Mouse (Mus musculus) CH12.LX (cell line): ENCODE results near the gene Fchsd2.

Experiments used
- CHD1 ChIP-seq: IDR thresholded peaks from 2 replicates; pipeline ENCODE4 v1.6.1; 2012; ENCODE audit warnings: low read depth, low read length, improper control_type of control experiment, inconsistent platforms
- CHD2 ChIP-seq: IDR thresholded peaks from 2 replicates; pipeline ENCODE4 v1.6.1; 2011; ENCODE audit warnings: low read length, improper control_type of control experiment
- CTCF ChIP-seq, 2 experiments: IDR thresholded peaks in 1 of 2; conservative IDR thresholded peaks in 1 of 2; 2 replicates each; pipeline ENCODE4 v1.5.1; 2011 to 2012; ENCODE audit warnings: low read depth in 2 of 2, low read length in 2 of 2, improper control_type of control experiment in 1 of 2, inconsistent platforms in 1 of 2, mild to moderate bottlenecking in 1 of 2, moderate library complexity in 1 of 2
- IRF4 ChIP-seq: IDR thresholded peaks from 2 replicates; pipeline ENCODE4 v1.6.1; 2014; ENCODE audit warnings: low read depth, mild to moderate bottlenecking, inconsistent platforms, low read length, improper control_type of control experiment
- MAX ChIP-seq: IDR thresholded peaks from 2 replicates; pipeline ENCODE4 v1.6.1; 2011; ENCODE audit warnings: low read length, improper control_type of control experiment
- MAZ ChIP-seq: IDR thresholded peaks from 2 replicates; pipeline ENCODE4 v1.6.1; 2012; ENCODE audit warnings: low read depth, mild to moderate bottlenecking, inconsistent platforms, low read length, improper control_type of control experiment, moderate library complexity
- MYC ChIP-seq: IDR thresholded peaks from 2 replicates; pipeline ENCODE4 v1.6.1; 2011; ENCODE audit warnings: low read depth, mild to moderate bottlenecking, improper control_type of control experiment, low read length
- POLR2A ChIP-seq: IDR thresholded peaks from 2 replicates; pipeline ENCODE4 v1.6.1; 2011; ENCODE audit warnings: low read depth, mild to moderate bottlenecking, improper control_type of control experiment, low read length
- POLR2AphosphoS2 ChIP-seq: IDR thresholded peaks from 2 replicates; pipeline ENCODE4 v1.6.1; 2011; ENCODE audit warnings: low read depth, low read length, improper control_type of control experiment
- TBP ChIP-seq: conservative IDR thresholded peaks from 2 replicates; pipeline ENCODE4 v1.6.1; 2011; ENCODE audit warnings: low read depth, low read length, improper control_type of control experiment
- ZMIZ1 ChIP-seq: IDR thresholded peaks from 2 replicates; pipeline ENCODE4 v1.6.1; 2012; ENCODE audit warnings: low read depth, mild to moderate bottlenecking, inconsistent platforms, low read length, improper control_type of control experiment
- ZNF384 ChIP-seq: IDR thresholded peaks from 2 replicates; pipeline ENCODE4 v1.6.1; 2012; ENCODE audit warnings: low read depth, low read length, improper control_type of control experiment, inconsistent platforms

GRCm38 (mm10) chr7:101127737-101128136, 35.1 kb downstream of the Fchsd2 start:
- no peak for TF ChIP-seq ZNF384
- TF ChIP-seq CTCF (conservative IDR thresholded peaks at IDR 0.05 in 1 of 2, IDR thresholded peaks at IDR 0.05 in 1 of 2; ENCODE audit: low read depth in 2 of 2, low read length in 2 of 2), result no peak
- no peak for TF ChIP-seq IRF4
- no peak for TF ChIP-seq MYC
- TF ChIP-seq POLR2A, result no peak
- no peak for TF ChIP-seq CHD2
- TF ChIP-seq POLR2AphosphoS2, result no peak
- TF ChIP-seq CHD1, result no peak
- no peak for TF ChIP-seq TBP
- no peak for TF ChIP-seq ZMIZ1
- TF ChIP-seq MAX, result no peak
- TF ChIP-seq MAZ, result no peak
